Mouse (Mus musculus): ENCODE measurements around the gene Tenm4.

Gene Tenm4

GRCm38 (mm10) chr7:96596402-96597195 lies 425.6 kb downstream of the Tenm4 start:
- TF ChIP-seq GATA4 (IDR thresholded peaks at IDR 0.05; ENCODE audit: insufficient replicate concordance, low read length) = no peak

- no peak for TF ChIP-seq GATA4 (IDR thresholded peaks at IDR 0.05; ENCODE audit: insufficient replicate concordance, low read length)
Observed at GRCm38 (mm10) chr7:96597871-96598270, 426.8 kb downstream of the Tenm4 start.

- TF ChIP-seq GATA4 (IDR thresholded peaks at IDR 0.05; ENCODE audit: insufficient replicate concordance, low read length) = no peak
Observed at GRCm38 (mm10) chr7:96599081-96599480, 428.0 kb downstream of the Tenm4 start.

GRCm38 (mm10) chr7:96600381-96600941 lies 429.4 kb downstream of the Tenm4 start:
- TF ChIP-seq GATA4 (IDR thresholded peaks at IDR 0.05; ENCODE audit: insufficient replicate concordance, low read length) = no peak

- no peak for TF ChIP-seq GATA4 (IDR thresholded peaks at IDR 0.05; ENCODE audit: insufficient replicate concordance, low read length)
Observed at GRCm38 (mm10) chr7:96604091-96604745, 433.2 kb downstream of the Tenm4 start.

- TF ChIP-seq GATA4 (IDR thresholded peaks at IDR 0.05; ENCODE audit: insufficient replicate concordance, low read length) = no peak
Observed at GRCm38 (mm10) chr7:96605316-96605715, 434.3 kb downstream of the Tenm4 start.

- no peak for TF ChIP-seq GATA4 (IDR thresholded peaks at IDR 0.05; ENCODE audit: insufficient replicate concordance, low read length)
Observed at GRCm38 (mm10) chr7:96609854-96610586, 439.0 kb downstream of the Tenm4 start.

GRCm38 (mm10) chr7:96617371-96617770 lies 446.3 kb downstream of the Tenm4 start:
- TF ChIP-seq GATA4 (IDR thresholded peaks at IDR 0.05; ENCODE audit: insufficient replicate concordance, low read length) = no peak

- no peak for TF ChIP-seq GATA4 (IDR thresholded peaks at IDR 0.05; ENCODE audit: insufficient replicate concordance, low read length)
Observed at GRCm38 (mm10) chr7:96619930-96620472, 449.0 kb downstream of the Tenm4 start.

GRCm38 (mm10) chr7:96626338-96626737 lies 455.3 kb downstream of the Tenm4 start:
- no peak for TF ChIP-seq GATA4 (IDR thresholded peaks at IDR 0.05; ENCODE audit: insufficient replicate concordance, low read length)

GRCm38 (mm10) chr7:96633008-96633407 lies 462.0 kb downstream of the Tenm4 start:
- no peak for TF ChIP-seq GATA4 (IDR thresholded peaks at IDR 0.05; ENCODE audit: insufficient replicate concordance, low read length)

- no peak for TF ChIP-seq GATA4 (IDR thresholded peaks at IDR 0.05; ENCODE audit: insufficient replicate concordance, low read length)
Observed at GRCm38 (mm10) chr7:96635830-96636440, 464.9 kb downstream of the Tenm4 start.

- no peak for TF ChIP-seq GATA4 (IDR thresholded peaks at IDR 0.05; ENCODE audit: insufficient replicate concordance, low read length)
Observed at GRCm38 (mm10) chr7:96643461-96644204, 472.6 kb downstream of the Tenm4 start.

GRCm38 (mm10) chr7:96644205-96644531 lies 473.1 kb downstream of the Tenm4 start:
- no peak for TF ChIP-seq GATA4 (IDR thresholded peaks at IDR 0.05; ENCODE audit: insufficient replicate concordance, low read length)
